Mouse (Mus musculus) MEL (cell line): Measurements from ENCODE around the gene Szt2. TPM values are rescaled to one million over a fixed set of nuclear protein-coding genes. Genes with fewer than 3 reads are reported as not detected.
A peak's percentile ranks its signal among the peaks of the same experiment; 100 is the strongest.

Source experiments
- DNase-seq: peaks from one replicate; pipeline ENCODE4 v3.0.0; 2011; ENCODE audit warnings: low read depth, low spot score
- H3K27ac ChIP-seq: 2 replicates; pipeline ENCODE4 v1.5.1; 2012; ENCODE audit warnings: low read depth, mild to moderate bottlenecking, control low read depth, low read length, moderate library complexity; ENCODE audit not compliant: control insufficient read depth
- H3K27me3 ChIP-seq, 2 experiments: fragments of 150-350 bp in 1 of 2; sonication (generic) in 1 of 2; 2 replicates each; pipeline ENCODE4 v1.6.1; 2012; ENCODE audit warnings: low read length in 2 of 2, mild to moderate bottlenecking in 2 of 2, improper control_type of control experiment in 1 of 2, moderate library complexity in 1 of 2; ENCODE audit not compliant: insufficient read depth in 2 of 2, control insufficient read depth in 1 of 2
- H3K36me3 ChIP-seq, 2 experiments: 2 replicates each; pipeline ENCODE4 v1.6.1; 2012 to 2014; ENCODE audit warnings: low read length in 2 of 2, improper control_type of control experiment in 1 of 2, inconsistent platforms in 1 of 2, mild to moderate bottlenecking in 1 of 2; ENCODE audit not compliant: insufficient read depth in 2 of 2, control insufficient read depth in 1 of 2
- H3K4me1 ChIP-seq, 2 experiments: fragments of 150-350 bp in 1 of 2; sonication (generic) in 1 of 2; 2 replicates each; pipeline ENCODE4 v1.6.1; 2012; ENCODE audit warnings: low read length in 2 of 2, improper control_type of control experiment in 1 of 2, mild to moderate bottlenecking in 1 of 2; ENCODE audit not compliant: insufficient read depth in 2 of 2, control insufficient read depth in 1 of 2
- H3K4me3 ChIP-seq, 2 experiments: fragments of 150-350 bp in 1 of 2; sonication (generic) in 1 of 2; 2 replicates each; pipeline ENCODE4 v1.5.1; 2012; ENCODE audit warnings: low read depth in 2 of 2, low read length in 2 of 2, mild to moderate bottlenecking in 2 of 2, moderate library complexity in 2 of 2, control low read depth in 1 of 2, improper control_type of control experiment in 1 of 2; ENCODE audit not compliant: control insufficient read depth in 1 of 2, insufficient read depth in 1 of 2
- H3K79me2 ChIP-seq: 2 replicates; pipeline ENCODE4 v1.6.1; 2012; ENCODE audit warnings: mild to moderate bottlenecking, low read length, moderate library complexity; ENCODE audit not compliant: control insufficient read depth, poor library complexity, insufficient read depth
- H3K9ac ChIP-seq: 2 replicates; pipeline ENCODE4 v1.6.1; 2012; ENCODE audit warnings: low read depth, mild to moderate bottlenecking, control low read depth, low read length, moderate library complexity; ENCODE audit not compliant: control insufficient read depth, poor library complexity, severe bottlenecking
- H3K9me3 ChIP-seq: fragments of 150-350 bp; sonication (generic); replicated peaks from 2 replicates; pipeline ENCODE4 v1.6.1; 2012; ENCODE audit warnings: mild to moderate bottlenecking, low read length, improper control_type of control experiment, moderate library complexity; ENCODE audit not compliant: insufficient read depth
- BHLHE40 ChIP-seq: IDR thresholded peaks from 2 replicates; pipeline ENCODE4 v1.6.1; 2012; ENCODE audit warnings: low read depth, mild to moderate bottlenecking, inconsistent platforms, low read length, improper control_type of control experiment, borderline replicate concordance
- CHD1 ChIP-seq: IDR thresholded peaks from 2 replicates; pipeline ENCODE4 v1.6.1; 2012; ENCODE audit warnings: low read depth, mild to moderate bottlenecking, inconsistent platforms, low read length, improper control_type of control experiment
- CHD2 ChIP-seq: IDR thresholded peaks from 2 replicates; pipeline ENCODE4 v1.6.1; 2011; ENCODE audit warnings: low read length, improper control_type of control experiment
- CTCF ChIP-seq, 3 experiments: IDR thresholded peaks in 2 of 3; conservative IDR thresholded peaks in 1 of 3; 2 replicates each; pipeline ENCODE4 v1.5.1; 2011 to 2012; ENCODE audit warnings: low read length in 3 of 3, low read depth in 2 of 3, mild to moderate bottlenecking in 2 of 3, improper control_type of control experiment in 1 of 3, inconsistent platforms in 1 of 3, mixed read lengths in 1 of 3, moderate library complexity in 1 of 3; ENCODE audit not compliant: control insufficient read depth in 1 of 3, insufficient read depth in 1 of 3, poor library complexity in 1 of 3, severe bottlenecking in 1 of 3
- E2F4 ChIP-seq: IDR thresholded peaks from 2 replicates; pipeline ENCODE4 v1.6.1; 2011; ENCODE audit warnings: low read depth, low read length, improper control_type of control experiment, borderline replicate concordance
- ELF1 ChIP-seq: IDR thresholded peaks from 2 replicates; pipeline ENCODE4 v1.6.1; 2014; ENCODE audit warnings: low read depth, mild to moderate bottlenecking, inconsistent platforms, low read length, improper control_type of control experiment, moderate library complexity
- ETS1 ChIP-seq: IDR thresholded peaks from 2 replicates; pipeline ENCODE4 v1.6.1; 2012; ENCODE audit warnings: low read depth, mild to moderate bottlenecking, inconsistent platforms, low read length, improper control_type of control experiment, moderate library complexity
- GABPA ChIP-seq: IDR thresholded peaks from 2 replicates; pipeline ENCODE4 v1.6.1; 2012; ENCODE audit warnings: low read depth, mild to moderate bottlenecking, inconsistent platforms, low read length, improper control_type of control experiment, moderate library complexity
- GATA1 ChIP-seq: IDR thresholded peaks from 2 replicates; pipeline ENCODE4 v1.6.1; 2011; ENCODE audit warnings: low read depth, low read length, improper control_type of control experiment
- JUND ChIP-seq: IDR thresholded peaks from 2 replicates; pipeline ENCODE4 v1.6.1; 2011; ENCODE audit warnings: low read depth, mild to moderate bottlenecking, improper control_type of control experiment, low read length
- MAFK ChIP-seq: IDR thresholded peaks from 2 replicates; pipeline ENCODE4 v1.6.1; 2011; ENCODE audit warnings: low read depth, mild to moderate bottlenecking, low read length, improper control_type of control experiment, borderline replicate concordance
- MAX ChIP-seq: IDR thresholded peaks from 2 replicates; pipeline ENCODE4 v1.6.1; 2011; ENCODE audit warnings: low read length, improper control_type of control experiment
- MAZ ChIP-seq: IDR thresholded peaks from 2 replicates; pipeline ENCODE4 v1.6.1; 2012; ENCODE audit warnings: low read depth, mild to moderate bottlenecking, inconsistent platforms, low read length, improper control_type of control experiment
- MXI1 ChIP-seq: IDR thresholded peaks from 2 replicates; pipeline ENCODE4 v1.6.1; 2011; ENCODE audit warnings: mild to moderate bottlenecking, low read depth, low read length, improper control_type of control experiment
- MYB ChIP-seq: IDR thresholded peaks from 2 replicates; pipeline ENCODE4 v1.6.1; 2011; ENCODE audit warnings: mild to moderate bottlenecking, low read depth, low read length, improper control_type of control experiment
- NELFE ChIP-seq: IDR thresholded peaks from 2 replicates; pipeline ENCODE4 v1.6.1; 2011; ENCODE audit warnings: low read depth, low read length, improper control_type of control experiment
- POLR2A ChIP-seq, 2 experiments: IDR thresholded peaks; 2 replicates each; pipeline ENCODE4 v1.6.1; 2011 to 2012; ENCODE audit warnings: low read length in 2 of 2, mild to moderate bottlenecking in 2 of 2, control low read depth in 1 of 2, improper control_type of control experiment in 1 of 2, low read depth in 1 of 2, moderate library complexity in 1 of 2; ENCODE audit not compliant: control insufficient read depth in 1 of 2, insufficient read depth in 1 of 2, poor library complexity in 1 of 2
- POLR2AphosphoS2 ChIP-seq: IDR thresholded peaks from 2 replicates; pipeline ENCODE4 v1.6.1; 2011; ENCODE audit warnings: low read length, improper control_type of control experiment
- POLR2AphosphoS5 ChIP-seq: IDR thresholded peaks from 2 replicates; pipeline ENCODE4 v1.6.1; 2012; ENCODE audit warnings: low read depth, borderline replicate concordance, mild to moderate bottlenecking, inconsistent platforms, low read length, moderate library complexity, mixed read lengths
- RAD21 ChIP-seq: IDR thresholded peaks from 2 replicates; pipeline ENCODE4 v1.6.1; 2011; ENCODE audit warnings: mild to moderate bottlenecking, low read depth, low read length, improper control_type of control experiment
- RCOR1 ChIP-seq: IDR thresholded peaks from 2 replicates; pipeline ENCODE4 v1.6.1; 2012; ENCODE audit warnings: low read depth, mild to moderate bottlenecking, inconsistent platforms, low read length, improper control_type of control experiment
- SIN3A ChIP-seq: IDR thresholded peaks from 2 replicates; pipeline ENCODE4 v1.6.1; 2012; ENCODE audit warnings: low read length, improper control_type of control experiment, inconsistent platforms
- SMC3 ChIP-seq: IDR thresholded peaks from 2 replicates; pipeline ENCODE4 v1.6.1; 2011; ENCODE audit warnings: low read depth, low read length, improper control_type of control experiment
- TAL1 ChIP-seq: IDR thresholded peaks from 2 replicates; pipeline ENCODE4 v1.6.1; 2012; ENCODE audit warnings: mild to moderate bottlenecking, inconsistent platforms, low read length, moderate library complexity, mixed read lengths
- UBTF ChIP-seq: IDR thresholded peaks from 2 replicates; pipeline ENCODE4 v1.6.1; 2012; ENCODE audit warnings: low read depth, mild to moderate bottlenecking, inconsistent platforms, low read length, improper control_type of control experiment, moderate library complexity, borderline replicate concordance; ENCODE audit not compliant: insufficient read depth
- USF1 ChIP-seq: IDR thresholded peaks from 2 replicates; pipeline ENCODE4 v1.6.1; 2014; ENCODE audit warnings: low read depth, mild to moderate bottlenecking, inconsistent platforms, low read length, improper control_type of control experiment, moderate library complexity
- ZC3H11A ChIP-seq: IDR thresholded peaks from 2 replicates; pipeline ENCODE4 v1.6.1; 2012; ENCODE audit warnings: low read depth, mild to moderate bottlenecking, inconsistent platforms, low read length, improper control_type of control experiment
- ZKSCAN1 ChIP-seq: IDR thresholded peaks from 2 replicates; pipeline ENCODE4 v1.6.1; 2012; ENCODE audit warnings: low read depth, mild to moderate bottlenecking, inconsistent platforms, low read length, improper control_type of control experiment, moderate library complexity
- ZNF384 ChIP-seq: IDR thresholded peaks from 2 replicates; pipeline ENCODE4 v1.6.1; 2012; ENCODE audit warnings: low read depth, mild to moderate bottlenecking, inconsistent platforms, low read length, improper control_type of control experiment
- polyA plus RNA-seq, 2 experiments: library from polyadenylated mRNA; stranded (reverse) in 1 of 2; unstranded in 1 of 2; fragments of >175 nt in 1 of 2; fragments of >200 nt in 1 of 2; gene quantifications; 2 replicates each; pipeline versions ENCODE4 v1.2.1 to v1.2.4; 2012; ENCODE audit warnings: low replicate concordance in 2 of 2, low read depth in 1 of 2; ENCODE audit not compliant: insufficient read length in 2 of 2, insufficient read depth in 1 of 2, missing spikeins in 1 of 2
- total RNA-seq: library from RNA; depleted of rRNA; stranded (reverse); fragments of 300-350 nt; gene quantifications from 2 replicates; pipeline ENCODE4 v1.2.3, GENCODE M21; 2012

Gene Szt2
- total and polyA plus RNA-seq, 3 experiments = 5.7 to 24.0 TPM; not detected in 1

- Histone ChIP-seq H3K4me3 (no peak overlapping the region), H3K9ac (no peak overlapping the region), H3K79me2 (no peaks in the 10 kb centered on the region), H3K9me3 (no peaks in the 10 kb centered on the region), H3K27me3 (peaks cover 4 to 8% of the 10 kb centered on the region in 2 experiments; a peak in 3 of 4 replicates), H3K4me1 (no peaks in the 10 kb centered on the region), H3K27ac (no peak overlapping the region), H3K36me3 (no peaks in the 10 kb centered on the region)
- TF ChIP-seq MAFK (no peak), JUND (no peak), SIN3A (no peak), GATA1 (no peak), MAZ (no peak), RCOR1 (no peak), ELF1 (no peak), POLR2AphosphoS5 (no peak), ETS1 (no peak), ZKSCAN1 (no peak), USF1 (no peak)
- no peak for DNase-seq
Measured at GRCm38 (mm10) chr4:118341447-118341846, 67.6 kb downstream of the Szt2 start.

DNA sequence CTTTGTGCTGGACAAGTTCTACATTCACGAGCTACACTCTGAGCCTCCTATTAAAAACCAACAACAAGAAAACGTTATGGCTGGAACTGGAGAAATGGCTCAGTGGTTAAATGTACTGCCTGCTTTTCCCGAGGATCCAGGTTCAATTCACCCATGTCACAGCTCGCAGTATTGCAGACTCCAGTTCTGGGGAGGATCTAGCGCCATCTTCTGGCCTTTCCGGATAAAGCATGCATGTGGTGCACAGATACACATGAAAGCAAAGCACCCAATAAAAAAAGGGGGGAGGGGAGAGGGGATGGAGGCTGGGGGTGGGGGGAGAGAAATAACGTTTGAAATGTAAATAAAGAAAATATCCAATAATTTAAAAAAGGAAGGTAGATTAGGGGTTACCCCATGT lies 72.4 kb downstream of the Szt2 start:
- no peaks in the 10 kb centered on the region for H3K9me3 ChIP-seq
- no peaks in the 10 kb centered on the region for H3K36me3 ChIP-seq
- peak; percentile 66 for DNase-seq
- no peaks in the 10 kb centered on the region for H3K4me1 ChIP-seq
- no peak overlapping the region for H3K9ac ChIP-seq
- no peaks in the 10 kb centered on the region for H3K79me2 ChIP-seq
- TF ChIP-seq MAFK (no peak), USF1 (no peak), MXI1 (no peak), E2F4 (no peak), TAL1 (no peak), CHD2 (no peak), SMC3 (peak; percentile 52), POLR2AphosphoS2 (no peak), JUND (no peak), UBTF (no peak), CTCF (IDR thresholded peaks at IDR 0.05 in 2 of 3, conservative IDR thresholded peaks at IDR 0.05 in 1 of 3; ENCODE audit: control insufficient read depth in 1 of 3, insufficient read depth in 1 of 3, low read depth in 2 of 3, low read length in 3 of 3, poor library complexity in 1 of 3, severe bottlenecking in 1 of 3) (peak; percentile 61 to 74 (median 67)), BHLHE40 (no peak), GABPA (no peak), NELFE (no peak), ZNF384 (no peak), RAD21 (peak; percentile 52), ZC3H11A (peak; percentile 16; the same call in 1 of the 2 replicates), ELF1 (no peak), POLR2A (IDR thresholded peaks at IDR 0.05; ENCODE audit: control insufficient read depth in 1 of 2, insufficient read depth in 1 of 2, low read depth in 1 of 2, low read length in 2 of 2, poor library complexity in 1 of 2) (no peak), MYB (no peak), MAX (0 out of 2 replicates have a peak, but pooled peaks have one; percentile 26), CHD1 (no peak)
- peaks cover 4 to 8% of the 10 kb centered on the region in 2 experiments; a peak in 3 of 4 replicates for H3K27me3 ChIP-seq
- H3K4me3 ChIP-seq = no peak overlapping the region
- H3K27ac ChIP-seq = no peak overlapping the region
